Mouse (Mus musculus) intestine, postnatal 0 days (tissue): ENCODE measurements at regions not wholly inside any gene's neighbourhood (a gene's known extent, or its start where the extent isn't known, plus 50 kb on each side); places are given as distances from the start of the nearest gene placed in this dataset.

ENCODE experiments used
- ATAC-seq: fragments of 200-750 bp; cut with Nextera tagmentation; 2 replicates; pipeline ENCODE4 v1.8.0; 2017; ENCODE audit warnings: mild to moderate bottlenecking, moderate TSS enrichment, moderate library complexity
- H3K27ac ChIP-seq: fragments of 300-500 bp; sonication (generic); 2 replicates; pipeline ENCODE4 v1.5.1; 2014; ENCODE audit warnings: mild to moderate bottlenecking, low read depth, low read length, moderate library complexity
- H3K27me3 ChIP-seq: fragments of 300-500 bp; sonication (generic); replicated peaks from 2 replicates; pipeline ENCODE4 v1.6.1; 2014; ENCODE audit warnings: low read length, mixed read lengths; ENCODE audit not compliant: control insufficient read depth, insufficient read depth
- H3K36me3 ChIP-seq: fragments of 300-500 bp; sonication (generic); 2 replicates; pipeline ENCODE4 v1.6.1; 2014; ENCODE audit warnings: mild to moderate bottlenecking, moderate library complexity; ENCODE audit not compliant: control insufficient read depth, insufficient read depth
- H3K4me1 ChIP-seq: fragments of 300-500 bp; sonication (generic); replicated peaks from 2 replicates; pipeline ENCODE4 v1.6.1; 2014; ENCODE audit warnings: antibody characterized with exemption, low read length, mixed read lengths; ENCODE audit not compliant: control insufficient read depth, insufficient read depth
- H3K4me2 ChIP-seq: fragments of 300-500 bp; sonication (generic); replicated peaks from 2 replicates; pipeline ENCODE4 v1.6.1; 2014; ENCODE audit warnings: low read depth, mild to moderate bottlenecking, moderate library complexity
- H3K4me3 ChIP-seq: fragments of 300-500 bp; sonication (generic); 2 replicates; pipeline ENCODE4 v1.5.1; 2014; ENCODE audit warnings: low read depth, low read length
- H3K9ac ChIP-seq: fragments of 300-500 bp; sonication (generic); 2 replicates; pipeline ENCODE4 v1.6.1; 2014; ENCODE audit warnings: mild to moderate bottlenecking, low read depth, low read length
- H3K9me3 ChIP-seq: fragments of 300-500 bp; sonication (generic); 2 replicates; pipeline ENCODE4 v1.6.1; 2016; ENCODE audit warnings: mixed run types; ENCODE audit not compliant: control insufficient read depth
- CTCF ChIP-seq: sonication (generic); IDR thresholded peaks from 2 replicates; pipeline ENCODE4 v1.5.1; 2016; ENCODE audit warnings: low read depth, mild to moderate bottlenecking, control low read depth, antibody characterized with exemption, moderate library complexity
- WGBS: fragments of 180-500 bp; shearing (Covaris S2); extraction: QIAGEN DNeasy Blood & Tissue Kit; methylation state at CpG from one replicate; pipeline ENCODE4 v1.1.7; 2014; 5-methylcytosine and 5-hydroxymethylcytosine counted together

DNA sequence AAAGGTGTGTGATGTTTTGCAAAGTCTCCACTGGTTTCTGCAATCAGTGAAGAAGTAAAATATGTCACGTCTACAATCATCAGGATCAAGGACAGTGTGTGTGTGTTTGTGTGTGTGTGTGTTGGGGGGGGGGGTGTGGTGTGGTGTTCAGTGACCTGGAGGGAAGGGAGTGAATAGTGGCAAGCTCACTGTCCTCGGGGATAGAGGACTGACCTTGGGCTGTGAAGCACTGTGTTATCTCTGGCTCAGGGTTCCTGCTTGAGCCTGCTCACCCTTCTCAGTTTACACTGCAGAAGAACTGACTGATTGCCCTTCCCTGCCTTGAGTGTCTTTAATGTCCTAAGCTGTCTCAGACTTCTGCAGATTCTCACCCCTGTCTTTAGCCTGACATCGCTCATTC, 153.7 kb upstream of the Tmc1 start:
- H3K4me1 ChIP-seq, result 0 out of 2 replicates have a peak, but pooled peaks cover 12% of the 10 kb centered on the region
- H3K36me3 ChIP-seq, result no peaks in the 10 kb centered on the region
- H3K27me3 ChIP-seq, result no peaks in the 10 kb centered on the region
- H3K27ac ChIP-seq, result peak overlapping the region; percentile 94
- 22% methylated on average over 3 of the region's 3 CpGs for WGBS
- TF ChIP-seq CTCF, result no peak
- no peak overlapping the region for H3K9ac ChIP-seq
- peak overlapping the region; percentile 50 for H3K4me2 ChIP-seq
- H3K4me3 ChIP-seq, result no peak overlapping the region; the same call in 1 of the 2 replicates
- ATAC-seq, result no peak
- no peaks in the 10 kb centered on the region for H3K9me3 ChIP-seq

DNA sequence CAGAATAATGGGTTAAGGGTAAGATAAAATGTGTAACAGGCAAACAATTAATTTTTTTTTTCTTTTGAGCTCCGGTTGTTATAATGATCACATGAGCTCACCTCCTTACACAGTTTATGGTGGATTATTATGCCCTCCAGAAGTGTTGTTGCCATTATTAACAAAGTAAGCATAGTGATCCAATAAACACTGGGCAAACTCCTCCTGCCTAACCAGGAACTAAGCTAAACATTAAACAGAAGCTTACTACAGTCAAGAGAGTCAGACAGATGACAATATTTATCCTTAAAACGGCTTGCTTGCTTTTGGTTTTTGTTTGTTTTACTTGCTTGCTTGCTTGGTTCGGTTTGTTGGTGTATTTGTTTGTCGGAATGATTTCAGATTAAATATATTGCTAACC, 153.3 kb upstream of the Tmc1 start:
- Histone ChIP-seq H3K4me3 (no peak overlapping the region; the same call in 1 of the 2 replicates), H3K9ac (0 out of 2 replicates have a peak overlapping the region, but pooled peaks have one; percentile 47), H3K27me3 (no peaks in the 10 kb centered on the region), H3K4me2 (peak overlapping the region; percentile 50), H3K9me3 (no peaks in the 10 kb centered on the region), H3K36me3 (no peaks in the 10 kb centered on the region), H3K4me1 (0 out of 2 replicates have a peak, but pooled peaks cover 12% of the 10 kb centered on the region), H3K27ac (peak overlapping the region; percentile 94)
- no peak for TF ChIP-seq CTCF
- 24% methylated on average over 4 of the region's 4 CpGs for WGBS
- ATAC-seq, result peak; percentile 51

DNA sequence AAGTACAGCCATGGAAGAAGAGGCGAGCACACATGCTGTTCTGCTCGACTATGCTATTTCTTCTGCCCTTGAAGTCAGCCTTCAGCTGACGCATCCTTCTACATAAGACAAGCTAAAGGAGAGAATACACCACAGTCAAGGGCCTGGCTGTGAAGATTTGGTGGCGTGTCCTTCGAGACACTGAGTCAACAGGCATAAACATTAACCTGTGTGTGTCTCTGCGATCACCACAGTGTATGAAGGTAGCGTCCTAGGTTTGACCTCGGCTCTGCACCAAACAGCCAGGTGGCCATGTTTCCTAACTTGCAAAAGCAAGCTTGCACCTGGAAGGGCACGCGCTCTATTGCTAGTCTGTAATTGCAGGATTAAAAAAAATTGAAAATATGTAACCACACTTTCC, 152.8 kb upstream of the Tmc1 start:
- H3K4me3 ChIP-seq, result no peak overlapping the region
- 34% methylated on average over 10 of the region's 10 CpGs for WGBS

DNA sequence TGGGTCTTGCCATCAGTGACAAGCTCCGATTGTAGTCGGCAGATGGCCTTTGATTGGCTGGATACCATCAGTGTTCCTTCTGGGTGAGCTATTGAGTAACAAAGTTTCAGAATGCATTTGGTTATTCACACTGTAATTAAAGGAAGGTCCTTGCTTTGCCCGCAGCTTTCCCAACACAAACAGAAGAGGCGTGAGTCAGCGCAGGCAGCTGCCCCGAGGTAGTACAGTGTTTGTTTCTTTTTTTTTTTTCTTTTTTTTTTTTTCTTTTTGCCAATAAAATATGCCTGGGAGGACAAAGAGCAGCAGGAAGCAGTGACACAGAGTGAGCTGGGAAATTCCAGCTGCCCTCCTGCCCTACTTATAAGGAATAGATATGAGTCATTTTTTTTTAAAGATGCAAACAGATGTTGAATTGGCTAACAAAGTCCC, 152.3 kb upstream of the Tmc1 start:
- 0 out of 2 replicates have a peak, but pooled peaks have one; percentile 2 for TF ChIP-seq CTCF
- Histone ChIP-seq H3K4me1 (0 out of 2 replicates have a peak, but pooled peaks cover 12% of the 10 kb centered on the region), H3K36me3 (no peaks in the 10 kb centered on the region), H3K27me3 (no peaks in the 10 kb centered on the region), H3K9me3 (no peaks in the 10 kb centered on the region), H3K4me3 (no peak overlapping the region), H3K4me2 (no peak overlapping the region), H3K9ac (0 out of 2 replicates have a peak overlapping the region, but pooled peaks have one; percentile 47), H3K27ac (peak overlapping the region; percentile 94)
- ATAC-seq, result peak; percentile 82
- 10% methylated on average over 6 of the region's 6 CpGs for WGBS

More for the DNA sequence above, 152.8 kb upstream of the Tmc1 start:
- Histone ChIP-seq H3K9ac (peak overlapping the region; percentile 47; the same call in 1 of the 2 replicates), H3K9me3 (no peaks in the 10 kb centered on the region), H3K4me2 (peak overlapping the region; percentile 50), H3K36me3 (no peaks in the 10 kb centered on the region), H3K27me3 (no peaks in the 10 kb centered on the region), H3K4me1 (0 out of 2 replicates have a peak, but pooled peaks cover 12% of the 10 kb centered on the region), H3K27ac (peak overlapping the region; percentile 94)
- no peak for TF ChIP-seq CTCF
- ATAC-seq, result peak; percentile 64

DNA sequence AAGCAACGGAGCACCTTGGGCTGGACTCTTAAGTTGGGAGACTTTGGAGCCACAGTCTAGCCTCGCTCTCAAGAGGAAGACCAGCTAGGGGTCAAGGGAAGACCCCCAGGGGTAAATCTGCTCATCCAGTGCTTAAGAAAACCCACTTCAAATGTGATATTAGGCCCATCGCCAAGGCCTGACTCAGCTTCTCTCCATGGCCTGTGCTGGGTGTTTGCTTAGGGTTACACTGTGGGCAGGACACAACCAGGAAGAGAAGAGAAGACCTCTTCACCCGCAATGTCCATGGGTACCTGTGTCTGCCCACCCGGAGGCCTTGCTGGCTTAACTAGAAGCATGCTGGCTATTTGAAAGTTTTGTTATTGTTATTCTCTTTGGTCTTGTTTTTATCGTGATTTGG, 151.0 kb upstream of the Tmc1 start:
- WGBS, result 89% methylated on average over 6 of the region's 6 CpGs
- TF ChIP-seq CTCF, result no peak
- no peak for ATAC-seq
- Histone ChIP-seq H3K4me1 (0 out of 2 replicates have a peak, but pooled peaks cover 12% of the 10 kb centered on the region), H3K4me3 (no peak overlapping the region), H3K27ac (peak overlapping the region; percentile 76), H3K27me3 (no peaks in the 10 kb centered on the region), H3K9me3 (no peaks in the 10 kb centered on the region), H3K4me2 (no peak overlapping the region), H3K36me3 (no peaks in the 10 kb centered on the region), H3K9ac (no peak overlapping the region)

DNA sequence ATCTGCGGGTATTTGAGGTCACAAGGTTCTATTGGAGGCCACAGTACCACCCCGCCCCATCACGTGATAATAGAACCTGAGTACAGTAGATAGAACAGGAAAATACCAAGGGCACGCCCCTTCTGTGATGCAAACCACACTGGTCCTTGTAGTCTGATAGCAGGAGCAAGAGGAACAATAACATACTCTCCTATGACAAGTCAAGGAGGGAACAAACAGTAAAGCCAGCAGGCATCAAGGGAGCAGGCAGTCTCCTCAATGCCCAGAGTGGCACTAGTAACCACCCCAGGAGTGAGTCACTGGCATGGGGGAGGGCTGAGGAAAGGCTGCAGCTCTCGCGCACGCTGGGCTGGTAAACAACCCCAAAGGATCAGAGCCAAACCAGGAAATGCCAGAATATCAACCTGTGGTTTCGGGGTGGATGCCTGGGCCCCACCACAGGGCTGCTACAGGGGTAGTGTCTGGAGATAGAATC, 150.5 kb upstream of the Tmc1 start:
- WGBS, result 42% methylated on average over 8 of the region's 8 CpGs
- Histone ChIP-seq H3K36me3 (no peaks in the 10 kb centered on the region), H3K4me3 (no peak overlapping the region), H3K4me2 (no peak overlapping the region), H3K9ac (no peak overlapping the region), H3K4me1 (0 out of 2 replicates have a peak, but pooled peaks cover 12% of the 10 kb centered on the region), H3K9me3 (no peaks in the 10 kb centered on the region), H3K27ac (peak overlapping the region; percentile 76), H3K27me3 (no peaks in the 10 kb centered on the region)
- no peak for TF ChIP-seq CTCF
- ATAC-seq, result peak; percentile 67
